Mouse (Mus musculus) cerebellum, adult 9-10 months (tissue): ENCODE results near the gene Iffo2.
A peak's percentile ranks its signal among the peaks of the same experiment; 100 is the strongest.

ENCODE experiments used
- DNase-seq: peaks from one replicate; pipeline ENCODE4 v3.0.0; 2022

Iffo2 gene

GRCm38 (mm10) chr4:139611542-139611953 lies 81.2 kb downstream of the Iffo2 start:
- DNase-seq: peak; percentile 88

- DNase-seq: no peak
Measured at GRCm38 (mm10) chr4:139614524-139615260, 84.3 kb downstream of the Iffo2 start.

GRCm38 (mm10) chr4:139616276-139617000 lies 86.1 kb downstream of the Iffo2 start:
- no peak for DNase-seq

- DNase-seq: no peak
Measured at GRCm38 (mm10) chr4:139617001-139617364, 86.6 kb downstream of the Iffo2 start.

GRCm38 (mm10) chr4:139619765-139620164 lies 89.4 kb downstream of the Iffo2 start:
- no peak for DNase-seq

GRCm38 (mm10) chr4:139622373-139623282 lies 92.3 kb downstream of the Iffo2 start, which contains the start of gene Aldh4a1:
Gene Aldh4a1 (plus strand): TSS chr4:139622866.
- DNase-seq: peak; percentile 96

- no peak for DNase-seq
Measured at GRCm38 (mm10) chr4:139623434-139624115, 93.2 kb downstream of the Iffo2 start.

GRCm38 (mm10) chr4:139624116-139624489 lies 93.8 kb downstream of the Iffo2 start:
- no peak for DNase-seq

GRCm38 (mm10) chr4:139624706-139625105 lies 94.4 kb downstream of the Iffo2 start:
- no peak for DNase-seq

- DNase-seq: no peak
Measured at GRCm38 (mm10) chr4:139627361-139627760, 97.0 kb downstream of the Iffo2 start.

GRCm38 (mm10) chr4:139630171-139630570 lies 99.8 kb downstream of the Iffo2 start:
- DNase-seq: no peak

- DNase-seq: no peak
Measured at GRCm38 (mm10) chr4:139631141-139631540, 100.8 kb downstream of the Iffo2 start.

- DNase-seq: no peak
Measured at GRCm38 (mm10) chr4:139631569-139632253, 101.4 kb downstream of the Iffo2 start.

- DNase-seq: no peak
Measured at GRCm38 (mm10) chr4:139632254-139632580, 101.9 kb downstream of the Iffo2 start.

GRCm38 (mm10) chr4:139636373-139636772 lies 106.0 kb downstream of the Iffo2 start:
- peak; percentile 81 for DNase-seq

- DNase-seq: no peak
Measured at GRCm38 (mm10) chr4:139637847-139638246, 107.5 kb downstream of the Iffo2 start.

GRCm38 (mm10) chr4:139638356-139638755 lies 108.0 kb downstream of the Iffo2 start:
- DNase-seq: no peak

- no peak for DNase-seq
Measured at GRCm38 (mm10) chr4:139639801-139640200, 109.5 kb downstream of the Iffo2 start.

GRCm38 (mm10) chr4:139640333-139640732 lies 110.0 kb downstream of the Iffo2 start:
- no peak for DNase-seq

GRCm38 (mm10) chr4:139640775-139641174 lies 110.4 kb downstream of the Iffo2 start:
- no peak for DNase-seq

GRCm38 (mm10) chr4:139641829-139642425 lies 111.6 kb downstream of the Iffo2 start:
- peak; percentile 1 for DNase-seq

- DNase-seq: peak; percentile 83
Measured at GRCm38 (mm10) chr4:139643972-139644371, 113.6 kb downstream of the Iffo2 start.
